ENCODE assay signal across 17 mouse cellular contexts in genomic region chr14:20827491-20827890, GRCm38 (mm10).
"Had no signal": no experiment of that assay in that cellular context is flagged by ENCODE, and none has a peak within 500 bp of the region (broad histone marks: within the 10 kb centered on the region; RNA-seq: fewer than 3 reads in every experiment).

No protein-coding gene starts in this region.

- H3K9ac ChIP-seq: limb, embryonic 12.5 days; liver, embryonic 13.5 days; liver, postnatal 0 days; lung, embryonic 15.5 days; neural tube, embryonic 15.5 days had no signal

- H3K27ac ChIP-seq: kidney, postnatal 0 days; limb, embryonic 12.5 days; liver, embryonic 13.5 days; lung, embryonic 15.5 days; neural tube, embryonic 15.5 days; stomach, postnatal 0 days had no signal

- H3K9me3 ChIP-seq: limb, embryonic 12.5 days; liver, embryonic 13.5 days; lung, embryonic 15.5 days; neural tube, embryonic 15.5 days had no signal

- H3K36me3 ChIP-seq: limb, embryonic 12.5 days; liver, embryonic 13.5 days; lung, embryonic 15.5 days; neural tube, embryonic 15.5 days had no signal

- H3K27me3 ChIP-seq: limb, embryonic 12.5 days; liver, embryonic 13.5 days; lung, embryonic 15.5 days; neural tube, embryonic 15.5 days had no signal

- H3K4me3 ChIP-seq: limb, embryonic 12.5 days; liver, embryonic 13.5 days; lung, embryonic 15.5 days; myocyte; neural tube, embryonic 15.5 days had no signal

- ATAC-seq: liver, postnatal 0 days had no signal

- H3K4me2 ChIP-seq: limb, embryonic 12.5 days; liver, embryonic 13.5 days; lung, embryonic 15.5 days; neural tube, embryonic 15.5 days had no signal

- H3K4me1 ChIP-seq: neural tube, embryonic 15.5 days had no signal

- DNase-seq: kidney, adult 8-10 months; kidney, postnatal 36 days; layer of hippocampus, adult 9-11 months; layer of hippocampus, postnatal 36 days; liver; liver, embryonic 13.5 days; liver, postnatal 0 days; midbrain, embryonic 14.5 days; right cerebral cortex, adult 18-20 months; right cerebral cortex, postnatal 25 days; thymus, postnatal 4 days had no signal
